ENCODE assay signal across 25 mouse cellular contexts in the genomic region with DNA sequence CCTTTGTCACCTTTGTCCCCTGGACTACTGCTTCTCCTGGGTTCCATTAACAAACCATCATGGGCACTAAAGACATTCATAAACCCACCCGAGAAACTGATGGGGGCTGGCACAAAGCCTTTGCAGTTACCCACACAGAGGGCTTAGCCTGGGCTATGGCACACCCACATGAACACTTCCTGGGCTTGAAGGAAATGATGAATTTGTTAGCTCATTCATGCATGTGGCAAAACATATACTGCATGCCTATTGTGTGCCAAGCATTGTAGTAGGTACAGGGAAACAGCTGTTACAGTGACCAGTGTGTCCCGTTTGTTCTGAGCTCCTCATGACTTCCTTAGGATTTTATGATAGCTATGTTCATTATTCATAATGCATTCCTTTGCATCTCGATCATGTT. TPM values are rescaled to one million over a fixed set of nuclear protein-coding genes. Genes with fewer than 3 reads are reported as not detected.
DNase-seq lines count a peak whose midpoint lies in the region; ATAC-seq and TF ChIP-seq lines count a peak whose summit lies in the region.
"Had no signal": no experiment of that assay in that cellular context is flagged by ENCODE, and none has a peak within 500 bp of the region (broad histone marks: within the 10 kb centered on the region; RNA-seq: fewer than 3 reads in every experiment).

No protein-coding gene starts in this region.

- H3K9me3 ChIP-seq in kidney, embryonic 16.5 days (ENCODE audit: low read length): no peaks in the 10 kb centered on the region
- H3K9me3 ChIP-seq: embryonic facial prominence, embryonic 13.5 days; forebrain, embryonic 10.5 days; forebrain, embryonic 15.5 days; G1E; heart, embryonic 12.5 days; liver, embryonic 12.5 days had no signal

- no peak overlapping the region for H3K4me3 ChIP-seq in spleen, adult 2 months (ENCODE audit: extremely low read depth, insufficient read depth, insufficient read length)
- no peak overlapping the region for H3K4me3 ChIP-seq in kidney, embryonic 16.5 days (ENCODE audit: low read length)
- H3K4me3 ChIP-seq: embryonic facial prominence, embryonic 13.5 days; forebrain, embryonic 10.5 days; forebrain, embryonic 15.5 days; heart, embryonic 12.5 days; liver, embryonic 12.5 days had no signal

- ATAC-seq in CD4-positive, CD25-positive, alpha-beta regulatory T cell, adult 4 months: peak; percentile 63
- peak; percentile 56 for ATAC-seq in inflammation-experienced regulatory T-cells, adult 6 months
- no peak for ATAC-seq in kidney, embryonic 16.5 days (ENCODE audit: low FRiP score, low TSS enrichment)
- ATAC-seq: forebrain, embryonic 15.5 days; liver, embryonic 12.5 days; liver, postnatal 0 days; midbrain, embryonic 16.5 days had no signal

- peaks cover 24% of the 10 kb centered on the region; the same call in 1 of the 2 replicates for H3K4me1 ChIP-seq in spleen, adult 2 months (ENCODE audit: control insufficient read depth, insufficient read depth, insufficient read length)
- H3K4me1 ChIP-seq in kidney, embryonic 16.5 days (ENCODE audit: insufficient read depth, low read length): no peaks in the 10 kb centered on the region
- H3K4me1 ChIP-seq: embryonic facial prominence, embryonic 13.5 days; forebrain, embryonic 10.5 days; heart, embryonic 12.5 days; liver, embryonic 12.5 days had no signal

- WGBS in spleen, adult 2 months: 67% methylated on average over 3 of the region's 3 CpGs
- 69% methylated on average over 3 of the region's 3 CpGs for WGBS in kidney, embryonic 16.5 days

- H3K4me2 ChIP-seq in kidney, embryonic 16.5 days (replicated peaks; ENCODE audit: low read depth, low read length): no peak overlapping the region
- H3K4me2 ChIP-seq: embryonic facial prominence, embryonic 13.5 days; forebrain, embryonic 15.5 days; heart, embryonic 12.5 days; hindbrain, embryonic 14.5 days; liver, embryonic 12.5 days; midbrain, embryonic 11.5 days had no signal

- DNase-seq in spleen, adult 2 months (ENCODE audit: low read depth in 1 of 2, low spot score in 2 of 2): no peak
- DNase-seq in spleen, postnatal 4 days (ENCODE audit: low spot score in 2 of 2): no peak
- DNase-seq in splenic B cell, adult 2 months (ENCODE audit: low read depth, low spot score): peak; percentile 60
- DNase-seq in testis, postnatal 10 days (ENCODE audit: low spot score): no peak
- DNase-seq: adrenal gland, postnatal 14 days; cerebellum, adult 11-12 months; cerebellum, postnatal 10 days; gastrocnemius, postnatal 25 days; heart, adult 18-20 months; heart, postnatal 4 days; kidney, postnatal 4 days; liver, postnatal 0 days had no signal

- no peaks in the 10 kb centered on the region for H3K36me3 ChIP-seq in spleen, adult 2 months (ENCODE audit: control insufficient read depth, insufficient read depth, low read length)
- H3K36me3 ChIP-seq in splenic B cell, adult 2 months (ENCODE audit: control insufficient read depth, insufficient read depth, low read length, poor library complexity, severe bottlenecking): no peaks in the 10 kb centered on the region
- no peaks in the 10 kb centered on the region for H3K36me3 ChIP-seq in kidney, embryonic 16.5 days (ENCODE audit: insufficient read depth, low read length)
- H3K36me3 ChIP-seq: embryonic facial prominence, embryonic 13.5 days; forebrain, embryonic 10.5 days; forebrain, embryonic 15.5 days; G1E; heart, embryonic 12.5 days; liver, embryonic 12.5 days had no signal

- no peaks in the 10 kb centered on the region for H3K27me3 ChIP-seq in spleen, adult 2 months (ENCODE audit: control insufficient read depth, insufficient read depth, low read length)
- no peaks in the 10 kb centered on the region for H3K27me3 ChIP-seq in splenic B cell, adult 2 months (ENCODE audit: control insufficient read depth, insufficient read depth, low read length, poor library complexity, severe bottlenecking)
- H3K27me3 ChIP-seq in kidney, embryonic 16.5 days (ENCODE audit: insufficient read depth, low read length): no peaks in the 10 kb centered on the region
- H3K27me3 ChIP-seq: forebrain, embryonic 15.5 days had no signal

- TF ChIP-seq POLR2A in spleen, adult 2 months (IDR thresholded peaks at IDR 0.05; ENCODE audit: low read depth, low read length): no peak

- no peak for TF ChIP-seq CTCF in spleen, adult 2 months (IDR thresholded peaks at IDR 0.05; ENCODE audit: extremely low read depth, insufficient read depth, insufficient read length, insufficient replicate concordance)

- peak overlapping the region; percentile 75 for H3K27ac ChIP-seq in spleen, adult 2 months (ENCODE audit: insufficient read depth, low read length)
- no peak overlapping the region for H3K27ac ChIP-seq in kidney, embryonic 16.5 days (ENCODE audit: low read length)
- H3K27ac ChIP-seq: embryonic facial prominence, embryonic 13.5 days; forebrain, embryonic 10.5 days; forebrain, embryonic 15.5 days; hindbrain, embryonic 14.5 days; kidney, postnatal 0 days; liver, embryonic 12.5 days had no signal

- H3K9ac ChIP-seq in kidney, embryonic 16.5 days (replicated peaks; ENCODE audit: low read length): no peak overlapping the region
- H3K9ac ChIP-seq: embryonic facial prominence, embryonic 13.5 days; forebrain, embryonic 15.5 days; heart, embryonic 12.5 days; hindbrain, embryonic 14.5 days; liver, embryonic 12.5 days; liver, postnatal 0 days had no signal

RNA-seq across cellular contexts. Expression of a gene that starts 55.8 kb away (rescaled TPM):
- 5.1 and 5.9 TPM in 2 replicates for polyA plus RNA-seq in spleen, adult 2 months (2012; rRNA removed)
- 10 to 100 TPM; 22.2 to 26.3 TPM for polyA plus RNA-seq in CD4-positive, CD25-positive, alpha-beta regulatory T cell, adult 4 months (2017; shearing (Covaris generic))
- polyA plus RNA-seq in inflammation-experienced regulatory T-cells, adult 6 months (2017; shearing (Covaris generic)): 10 to 100 TPM; 12.1 to 20.4 (median 17.0) TPM
- polyA plus RNA-seq in kidney, embryonic 16.5 days (2015; fragmentation: Nextera tagmentation; extraction: Ambion mirVana): 8.3 and 8.7 TPM in 2 replicates
